ENCODE assay signal across 9 mouse cellular contexts in the genomic region with DNA sequence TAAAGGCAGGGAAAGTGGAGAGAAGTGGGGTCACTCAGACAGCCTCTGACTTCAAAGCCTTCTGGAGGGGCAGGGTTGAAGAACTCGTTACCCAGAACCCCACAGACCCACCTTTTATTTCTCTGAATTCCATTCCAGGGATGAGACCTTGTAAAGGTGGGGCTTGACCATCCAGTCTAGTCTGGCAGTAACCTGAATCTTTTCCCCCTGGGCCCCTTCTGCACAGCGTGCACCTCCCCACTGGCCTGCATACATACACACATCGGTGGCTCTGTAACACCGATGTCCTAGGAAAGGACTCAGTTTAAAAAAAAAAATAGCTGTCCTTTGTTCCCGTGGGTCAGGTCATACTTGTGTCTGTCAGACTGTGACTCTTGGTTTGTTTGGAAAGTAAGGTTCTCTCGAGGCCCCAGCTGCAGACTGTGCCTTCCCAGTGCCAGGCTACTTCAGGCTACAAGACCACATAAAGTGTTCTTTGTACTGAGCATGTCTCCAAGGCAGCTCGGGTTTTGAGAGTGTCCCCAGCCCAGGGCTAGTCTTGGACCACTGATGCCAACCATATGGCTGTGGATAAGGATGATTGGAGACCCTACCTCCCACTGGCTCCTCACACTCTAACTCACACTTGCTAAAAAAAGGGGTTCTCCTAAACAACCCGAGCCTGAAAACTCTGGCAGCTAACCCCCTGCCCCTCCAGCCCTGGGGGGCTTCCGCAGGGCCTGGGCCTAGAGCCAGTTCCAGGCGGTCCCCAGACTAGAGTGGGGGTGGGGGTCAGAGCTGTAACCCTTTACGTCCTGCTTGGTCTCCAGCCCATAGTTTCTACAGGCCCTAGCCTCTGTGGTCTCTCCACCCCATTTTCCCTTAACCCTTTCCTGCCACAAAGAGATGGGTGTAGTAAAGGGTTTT. TPM values are rescaled to one million over a fixed set of nuclear protein-coding genes. Genes with fewer than 3 reads are reported as not detected.
DNase-seq lines count a peak whose midpoint lies in the region; ATAC-seq lines count a peak whose summit lies in the region.
"Had no signal": no experiment of that assay in that cellular context is flagged by ENCODE, and none has a peak within 500 bp of the region (broad histone marks: within the 10 kb centered on the region; RNA-seq: fewer than 3 reads in every experiment).

No protein-coding gene starts in this region.

- DNase-seq in left cerebral cortex, postnatal 14 days (ENCODE audit: low spot score in 2 of 2), result peak; percentile 30
- DNase-seq in left cerebral cortex, adult 8-10 months (ENCODE audit: low spot score in 2 of 2), result no peak
- DNase-seq in embryonic facial prominence, embryonic 10.5 days (ENCODE audit: low spot score), result peak; percentile 84
- no peak for DNase-seq in adrenal gland, adult 18-20 months (ENCODE audit: low spot score in 2 of 2)
- DNase-seq in layer of hippocampus, postnatal 25 days (ENCODE audit: extremely low spot score in 1 of 2, low spot score in 1 of 2), result no peak

- peak overlapping the region; percentile 95 for H3K27ac ChIP-seq in embryonic facial prominence, embryonic 10.5 days (replicated peaks)
- H3K27ac ChIP-seq in hindbrain, embryonic 15.5 days (replicated peaks), result peak overlapping the region; percentile 90
- peak overlapping the region; percentile 90 for H3K27ac ChIP-seq in midbrain, embryonic 13.5 days

- ATAC-seq in hindbrain, embryonic 15.5 days (ENCODE audit: low FRiP score, low read depth), result peak; percentile 78
- ATAC-seq in midbrain, embryonic 13.5 days, result peak; percentile 69
- no peak for ATAC-seq in inflammation-experienced regulatory T-cells, adult 6 months

- WGBS in embryonic facial prominence, embryonic 10.5 days, result under 1% methylated on average over 11 of the region's 11 CpGs
- WGBS in hindbrain, embryonic 15.5 days, result 6% methylated on average over 11 of the region's 11 CpGs
- WGBS in midbrain, embryonic 13.5 days, result 3% methylated on average over 11 of the region's 11 CpGs

- peak overlapping the region; percentile 80 for H3K4me2 ChIP-seq in hindbrain, embryonic 15.5 days
- peak overlapping the region; percentile 85 for H3K4me2 ChIP-seq in midbrain, embryonic 13.5 days (replicated peaks)

- no peaks in the 10 kb centered on the region for H3K27me3 ChIP-seq in embryonic facial prominence, embryonic 10.5 days (replicated peaks; ENCODE audit: low read depth, poor library complexity, severe bottlenecking)
- no peaks in the 10 kb centered on the region for H3K27me3 ChIP-seq in hindbrain, embryonic 15.5 days
- no peaks in the 10 kb centered on the region for H3K27me3 ChIP-seq in midbrain, embryonic 13.5 days

- intact Hi-C loops in left cerebral cortex, postnatal 14 days (cut with DNase I), result no loop called here

- peak overlapping the region; percentile 82 for H3K4me3 ChIP-seq in embryonic facial prominence, embryonic 10.5 days
- peak overlapping the region; percentile 82 for H3K4me3 ChIP-seq in hindbrain, embryonic 15.5 days
- peak overlapping the region; percentile 74 for H3K4me3 ChIP-seq in midbrain, embryonic 13.5 days (replicated peaks)

- peaks cover 63% of the 10 kb centered on the region for H3K4me1 ChIP-seq in embryonic facial prominence, embryonic 10.5 days
- peaks cover 47% of the 10 kb centered on the region for H3K4me1 ChIP-seq in hindbrain, embryonic 15.5 days (replicated peaks)
- H3K4me1 ChIP-seq in midbrain, embryonic 13.5 days (replicated peaks), result peaks cover 48% of the 10 kb centered on the region

- H3K9ac ChIP-seq in hindbrain, embryonic 15.5 days, result peak overlapping the region; percentile 73; the same call in 1 of the 2 replicates
- H3K9ac ChIP-seq in midbrain, embryonic 13.5 days (replicated peaks), result peak overlapping the region; percentile 15; the same call in 1 of the 2 replicates

- H3K9me3 ChIP-seq in embryonic facial prominence, embryonic 10.5 days, result no peaks in the 10 kb centered on the region
- H3K9me3 ChIP-seq in hindbrain, embryonic 15.5 days, result no peaks in the 10 kb centered on the region
- no peaks in the 10 kb centered on the region for H3K9me3 ChIP-seq in midbrain, embryonic 13.5 days

- peaks cover 12% of the 10 kb centered on the region for H3K36me3 ChIP-seq in embryonic facial prominence, embryonic 10.5 days (replicated peaks)
- no peaks in the 10 kb centered on the region for H3K36me3 ChIP-seq in hindbrain, embryonic 15.5 days
- H3K36me3 ChIP-seq in midbrain, embryonic 13.5 days, result no peaks in the 10 kb centered on the region

RNA-seq across cellular contexts. Expression of gene Nynrin, which starts 0.9 kb away (rescaled TPM):
- total RNA-seq in left cerebral cortex, postnatal 14 days (2021), result 1 to 10 TPM; 8.8 to 9.7 TPM
- 10 to 100 TPM in 2 of 4 experiments, 1 to 10 TPM in 2; 7.3 to 13.3 (median 11.3) TPM for total RNA-seq in left cerebral cortex, adult 8-10 months (2022)
- 36.0 and 38.1 TPM in 2 replicates for polyA plus RNA-seq in embryonic facial prominence, embryonic 10.5 days (2016; fragmentation: Nextera tagmentation; extraction: Ambion mirVana)
- polyA plus RNA-seq in hindbrain, embryonic 15.5 days (2015; fragmentation: Nextera tagmentation; extraction: Ambion mirVana), result 11.2 and 11.8 TPM in 2 replicates
- polyA plus RNA-seq in midbrain, embryonic 13.5 days (2015; fragmentation: Nextera tagmentation; extraction: Ambion mirVana), result 13.4 and 13.5 TPM in 2 replicates
- total RNA-seq in adrenal gland, adult 18-20 months (2021), result 1 to 10 TPM; 8.2 to 9.0 TPM
- 10 to 100 TPM in 1 of 2 experiments, 1 to 10 TPM in 1; 8.5 to 10.7 TPM for total RNA-seq in layer of hippocampus, postnatal 25 days (2021)
- polyA plus RNA-seq in inflammation-experienced regulatory T-cells, adult 6 months (2017; shearing (Covaris generic)), result under 1 TPM in 1 of 3 experiments, not detected in 2; 0.04 TPM

RNA-seq across cellular contexts. Expression of gene Nfatc4, which starts 30.0 kb away (rescaled TPM):
- total RNA-seq in left cerebral cortex, postnatal 14 days (2021), result 1 to 10 TPM; 3.0 to 4.0 TPM
- total RNA-seq in left cerebral cortex, adult 8-10 months (2022), result 1 to 10 TPM; 1.0 to 2.7 (median 2.1) TPM
- 94.5 and 113 TPM in 2 replicates for polyA plus RNA-seq in embryonic facial prominence, embryonic 10.5 days (2016; fragmentation: Nextera tagmentation; extraction: Ambion mirVana)
- 10.3 and 10.9 TPM in 2 replicates for polyA plus RNA-seq in hindbrain, embryonic 15.5 days (2015; fragmentation: Nextera tagmentation; extraction: Ambion mirVana)
- polyA plus RNA-seq in midbrain, embryonic 13.5 days (2015; fragmentation: Nextera tagmentation; extraction: Ambion mirVana), result 7.9 and 8.8 TPM in 2 replicates
- total RNA-seq in adrenal gland, adult 18-20 months (2021), result 10 to 100 TPM; 17.4 to 21.4 TPM
- total RNA-seq in layer of hippocampus, postnatal 25 days (2021), result 1 to 10 TPM; 1.6 to 3.9 TPM
- not detected for polyA plus RNA-seq in inflammation-experienced regulatory T-cells, adult 6 months (2017; shearing (Covaris generic))
- total RNA-seq: neutrophil, adult 5-6 weeks had no signal

RNA-seq across cellular contexts. Expression of gene Cbln3, which starts 31.3 kb away (rescaled TPM):
- total RNA-seq in left cerebral cortex, postnatal 14 days (2021), result 1 to 10 TPM in 1 of 2 experiments, under 1 TPM in 1; 0.23 to 1.1 TPM
- total RNA-seq in left cerebral cortex, adult 8-10 months (2022), result under 1 TPM; 0.09 to 0.52 (median 0.23) TPM
- polyA plus RNA-seq in embryonic facial prominence, embryonic 10.5 days (2016; fragmentation: Nextera tagmentation; extraction: Ambion mirVana), result 0.09 and 0.15 TPM in 2 replicates
- 0.51 and 0.52 TPM in 2 replicates for polyA plus RNA-seq in hindbrain, embryonic 15.5 days (2015; fragmentation: Nextera tagmentation; extraction: Ambion mirVana)
- polyA plus RNA-seq in midbrain, embryonic 13.5 days (2015; fragmentation: Nextera tagmentation; extraction: Ambion mirVana), result 0.23 and 0.26 TPM in 2 replicates
- not detected for total RNA-seq in adrenal gland, adult 18-20 months (2021)
- 1 to 10 TPM in 1 of 2 experiments, under 1 TPM in 1; 0.42 to 1.4 TPM for total RNA-seq in layer of hippocampus, postnatal 25 days (2021)
- polyA plus RNA-seq in inflammation-experienced regulatory T-cells, adult 6 months (2017; shearing (Covaris generic)), result under 1 TPM in 1 of 3 experiments, not detected in 2; 0.11 TPM
- total RNA-seq: neutrophil, adult 5-6 weeks had no signal

RNA-seq across cellular contexts. Expression of gene Khnyn, which starts 31.8 kb away (rescaled TPM):
- 10 to 100 TPM; 10.4 to 10.8 TPM for total RNA-seq in left cerebral cortex, postnatal 14 days (2021)
- total RNA-seq in left cerebral cortex, adult 8-10 months (2022), result 10 to 100 TPM; 12.7 to 15.8 (median 13.0) TPM
- 31.0 and 33.0 TPM in 2 replicates for polyA plus RNA-seq in embryonic facial prominence, embryonic 10.5 days (2016; fragmentation: Nextera tagmentation; extraction: Ambion mirVana)
- polyA plus RNA-seq in hindbrain, embryonic 15.5 days (2015; fragmentation: Nextera tagmentation; extraction: Ambion mirVana), result 10.7 and 10.9 TPM in 2 replicates
- polyA plus RNA-seq in midbrain, embryonic 13.5 days (2015; fragmentation: Nextera tagmentation; extraction: Ambion mirVana), result 10.1 and 11.1 TPM in 2 replicates
- total RNA-seq in adrenal gland, adult 18-20 months (2021), result 10 to 100 TPM; 14.8 to 17.6 TPM
- 10 to 100 TPM; 10.5 to 12.1 TPM for total RNA-seq in layer of hippocampus, postnatal 25 days (2021)
- 10 to 100 TPM; 10.5 to 13.1 (median 12.8) TPM for polyA plus RNA-seq in inflammation-experienced regulatory T-cells, adult 6 months (2017; shearing (Covaris generic))

RNA-seq across cellular contexts. Expression of gene Sdr39u1, which starts 47.2 kb away (rescaled TPM):
- 10 to 100 TPM; 85.8 to 94.6 TPM for total RNA-seq in left cerebral cortex, postnatal 14 days (2021)
- 100 to 1,000 TPM; 101 to 123 (median 111) TPM for total RNA-seq in left cerebral cortex, adult 8-10 months (2022)
- polyA plus RNA-seq in embryonic facial prominence, embryonic 10.5 days (2016; fragmentation: Nextera tagmentation; extraction: Ambion mirVana), result 45.5 and 57.5 TPM in 2 replicates
- 148 and 159 TPM in 2 replicates for polyA plus RNA-seq in hindbrain, embryonic 15.5 days (2015; fragmentation: Nextera tagmentation; extraction: Ambion mirVana)
- polyA plus RNA-seq in midbrain, embryonic 13.5 days (2015; fragmentation: Nextera tagmentation; extraction: Ambion mirVana), result 89.4 and 92.5 TPM in 2 replicates
- 10 to 100 TPM; 66.9 to 90.4 TPM for total RNA-seq in adrenal gland, adult 18-20 months (2021)
- 10 to 100 TPM; 74.9 to 79.0 TPM for total RNA-seq in layer of hippocampus, postnatal 25 days (2021)
- 100 to 1,000 TPM in 1 of 3 experiments, 10 to 100 TPM in 2; 76.4 to 107 (median 93.3) TPM for polyA plus RNA-seq in inflammation-experienced regulatory T-cells, adult 6 months (2017; shearing (Covaris generic))

Comparison
In these comparisons a context has a peak if more than half of its experiments do, and no peak if none do; other contexts are left out.
1. DNase-seq: peak in left cerebral cortex, postnatal 14 days (2 of 2) and embryonic facial prominence, embryonic 10.5 days (single experiment); none in left cerebral cortex, adult 8-10 months (0 of 2), adrenal gland, adult 18-20 months (0 of 2) and layer of hippocampus, postnatal 25 days (0 of 2).
2. Peak in every context shown above with its lines, with median percentiles within 50 percentile points of each other: H3K27ac ChIP-seq and H3K4me3 ChIP-seq.